Mouse (Mus musculus): ENCODE results near the gene Gm18596. TPM values are rescaled to one million over a fixed set of nuclear protein-coding genes. Genes with fewer than 3 reads are reported as not detected.

The Gm18596 gene
- polyA plus RNA-seq, 1 experiment from 2014 or later = not detected

DNA sequence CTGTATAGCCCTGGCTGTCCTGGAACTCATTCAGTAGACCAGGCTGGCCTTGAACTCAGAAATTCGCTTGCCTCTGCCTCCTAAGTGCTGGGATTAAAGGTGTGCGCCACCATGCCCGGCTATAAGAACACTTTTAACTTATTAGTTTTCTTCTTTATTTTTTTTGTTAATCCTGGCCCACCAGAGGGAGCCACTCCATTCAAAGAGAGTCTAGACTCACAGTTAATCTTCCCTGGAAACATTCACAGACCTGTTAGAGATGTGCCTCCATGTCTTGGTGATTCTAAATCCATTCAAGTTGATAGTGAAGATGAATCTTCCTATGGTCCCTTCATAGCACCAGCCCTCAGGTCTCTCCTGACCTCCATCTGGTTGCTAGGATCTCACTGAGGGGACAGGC, 32.6 kb downstream of the Gm18596 start:
- ATAC-seq (ENCODE audit: insufficient number of reproducible peaks, insufficient read depth, low FRiP score, low TSS enrichment) = no peak
- Histone ChIP-seq H3K9me3 (peaks cover 8% of the 10 kb centered on the region), H3K4me1 (no peaks in the 10 kb centered on the region), H3K4me2 (replicated peaks) (no peak overlapping the region), H3K9ac (no peak overlapping the region), H3K4me3 (no peak overlapping the region), H3K27me3 (no peaks in the 10 kb centered on the region), H3K36me3 (no peaks in the 10 kb centered on the region), H3K27ac (no peak overlapping the region)
- 79% methylated on average over 3 of the region's 3 CpGs for WGBS

DNA sequence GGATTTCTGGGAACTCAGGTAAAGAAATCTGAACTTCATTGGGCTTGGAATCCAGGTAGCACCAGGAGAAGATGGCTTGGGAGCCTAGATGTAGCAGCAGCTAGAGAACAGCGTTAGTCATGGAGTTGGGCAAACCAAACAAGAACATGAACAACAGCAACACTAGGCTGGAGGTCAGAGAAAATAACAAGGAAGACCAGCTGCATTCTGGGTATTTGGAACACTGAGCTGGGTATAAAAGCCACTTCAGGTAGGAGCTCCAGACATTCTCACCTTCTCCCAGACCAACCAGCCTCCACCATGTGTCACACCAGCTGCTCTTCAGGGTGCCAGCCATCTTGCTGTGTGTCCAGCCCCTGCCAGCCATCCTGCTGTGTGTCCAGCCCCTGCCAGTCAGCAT, 36.1 kb downstream of the Gm18596 start, which contains the start of gene Gm10272:
TSS of gene Gm10272 (plus strand) at position 301 of the 400 bp plus-strand sequence.
- H3K4me3 ChIP-seq = no peak within 1 kb of the TSS
- no peaks in the 10 kb centered on the region for H3K27me3 ChIP-seq
- ATAC-seq (ENCODE audit: insufficient number of reproducible peaks, insufficient read depth, low FRiP score, low TSS enrichment) = no peak
- no peak within 1 kb of the TSS for H3K27ac ChIP-seq
- H3K9me3 ChIP-seq = peaks cover 12% of the 10 kb centered on the region
- no peaks in the 10 kb centered on the region for H3K36me3 ChIP-seq
- no peak within 1 kb of the TSS for H3K9ac ChIP-seq
- H3K4me2 ChIP-seq (replicated peaks) = no peak within 1 kb of the TSS
- WGBS = 87% methylated on average over 1 of the region's 1 CpGs
- H3K4me1 ChIP-seq = no peaks in the 10 kb centered on the region

DNA sequence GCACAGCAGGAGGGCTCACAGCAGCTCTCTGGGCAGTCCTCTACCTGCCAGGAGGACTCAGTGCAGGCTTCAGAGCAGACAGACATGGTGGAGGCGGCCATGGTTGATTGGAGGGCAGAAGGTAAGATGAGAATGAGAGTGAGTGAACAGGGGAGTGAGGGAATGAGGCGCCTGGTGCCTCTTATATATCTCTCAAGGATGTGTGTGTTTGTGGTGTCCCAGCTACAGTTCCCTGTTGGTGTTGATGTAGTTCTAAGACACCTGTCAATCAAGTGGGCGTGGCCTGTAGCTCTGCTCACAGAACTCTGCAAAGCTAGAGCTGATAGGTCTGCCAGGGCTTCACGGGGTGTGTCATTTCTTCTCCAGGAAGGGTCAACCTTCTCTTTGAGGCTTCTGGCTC, 45.3 kb downstream of the Gm18596 start, which contains the start of gene Gm9508:
TSS of gene Gm9508 (minus strand) at position 101 of the 400 bp plus-strand sequence.
- H3K9ac ChIP-seq = no peak within 1 kb of the TSS
- no peaks in the 10 kb centered on the region; the same call in 1 of the 2 replicates for H3K4me1 ChIP-seq
- H3K4me2 ChIP-seq (replicated peaks) = no peak within 1 kb of the TSS
- ATAC-seq (ENCODE audit: insufficient number of reproducible peaks, insufficient read depth, low FRiP score, low TSS enrichment) = no peak
- no peaks in the 10 kb centered on the region for H3K9me3 ChIP-seq
- H3K4me3 ChIP-seq = no peak within 1 kb of the TSS
- H3K27me3 ChIP-seq = 0 out of 2 replicates have a peak, but pooled peaks cover 3% of the 10 kb centered on the region
- no peaks in the 10 kb centered on the region for H3K36me3 ChIP-seq
- H3K27ac ChIP-seq = no peak within 1 kb of the TSS
- WGBS = 33% methylated on average over 4 of the region's 4 CpGs

Other genes starting within 250 kb of the Gm18596 start
- 48.8 and 51.0 TPM in 2 replicates for gene Fam207a, start 226.9 kb downstream of the Gm18596 start, polyA plus RNA-seq (2016; fragmentation: Nextera tagmentation; extraction: Ambion mirVana)
- gene Itgb2, start 212.4 kb downstream of the Gm18596 start, polyA plus RNA-seq (2016; fragmentation: Nextera tagmentation; extraction: Ambion mirVana) = 0.81 and 1.3 TPM in 2 replicates
- gene Pttg1ip, start 160.9 kb downstream of the Gm18596 start, polyA plus RNA-seq (2016; fragmentation: Nextera tagmentation; extraction: Ambion mirVana) = 92.5 and 94.4 TPM in 2 replicates
- gene Sumo3, start 136.5 kb downstream of the Gm18596 start, polyA plus RNA-seq (2016; fragmentation: Nextera tagmentation; extraction: Ambion mirVana) = 385 and 391 TPM in 2 replicates
- 7.0 and 7.1 TPM in 2 replicates for gene Gm49325, start 136.4 kb downstream of the Gm18596 start, polyA plus RNA-seq (2016; fragmentation: Nextera tagmentation; extraction: Ambion mirVana)
- gene Ube2g2, start 120.4 kb downstream of the Gm18596 start, polyA plus RNA-seq (2016; fragmentation: Nextera tagmentation; extraction: Ambion mirVana) = 76.7 and 81.7 TPM in 2 replicates
- 0.32 and 0.69 TPM in 2 replicates for gene Tspear, start 56.1 kb downstream of the Gm18596 start, polyA plus RNA-seq (2016; fragmentation: Nextera tagmentation; extraction: Ambion mirVana)
- gene Gm19402, start 51.9 kb downstream of the Gm18596 start, polyA plus RNA-seq (2016; fragmentation: Nextera tagmentation; extraction: Ambion mirVana) = not detected in 2 replicates
- gene Gm9508, start 45.4 kb downstream of the Gm18596 start, polyA plus RNA-seq (2016; fragmentation: Nextera tagmentation; extraction: Ambion mirVana) = not detected in 2 replicates
- gene Gm10272, start 36.0 kb downstream of the Gm18596 start, polyA plus RNA-seq (2016; fragmentation: Nextera tagmentation; extraction: Ambion mirVana) = not detected in 2 replicates
- gene Gm10024, start 31.2 kb downstream of the Gm18596 start, polyA plus RNA-seq (2016; fragmentation: Nextera tagmentation; extraction: Ambion mirVana) = not detected in 2 replicates
- not detected in 2 replicates for gene Gm10142, start 26.8 kb downstream of the Gm18596 start, polyA plus RNA-seq (2016; fragmentation: Nextera tagmentation; extraction: Ambion mirVana)
- gene Krtap12-1, start 22.0 kb downstream of the Gm18596 start, polyA plus RNA-seq (2016; fragmentation: Nextera tagmentation; extraction: Ambion mirVana) = not detected in 2 replicates
- not detected in 2 replicates for gene Gm10100, start 16.2 kb downstream of the Gm18596 start, polyA plus RNA-seq (2016; fragmentation: Nextera tagmentation; extraction: Ambion mirVana)
- gene Gm9736, start 8.7 kb upstream of the Gm18596 start, polyA plus RNA-seq (2016; fragmentation: Nextera tagmentation; extraction: Ambion mirVana) = not detected in 2 replicates
- gene Gm3233, start 17.0 kb upstream of the Gm18596 start, polyA plus RNA-seq (2016; fragmentation: Nextera tagmentation; extraction: Ambion mirVana) = not detected in 2 replicates
- not detected in 2 replicates for gene Gm3238, start 28.7 kb upstream of the Gm18596 start, polyA plus RNA-seq (2016; fragmentation: Nextera tagmentation; extraction: Ambion mirVana)
- not detected in 2 replicates for gene Gm7138, start 34.3 kb upstream of the Gm18596 start, polyA plus RNA-seq (2016; fragmentation: Nextera tagmentation; extraction: Ambion mirVana)
- not detected in 2 replicates for gene Gm3250, start 39.9 kb upstream of the Gm18596 start, polyA plus RNA-seq (2016; fragmentation: Nextera tagmentation; extraction: Ambion mirVana)
- not detected in 2 replicates for gene Gm7137, start 45.6 kb upstream of the Gm18596 start, polyA plus RNA-seq (2016; fragmentation: Nextera tagmentation; extraction: Ambion mirVana)
- gene Gm9639, start 52.4 kb upstream of the Gm18596 start, polyA plus RNA-seq (2016; fragmentation: Nextera tagmentation; extraction: Ambion mirVana) = not detected in 2 replicates
- not detected in 2 replicates for gene Gm19668, start 56.5 kb upstream of the Gm18596 start, polyA plus RNA-seq (2016; fragmentation: Nextera tagmentation; extraction: Ambion mirVana)
- gene Gm9507, start 69.2 kb upstream of the Gm18596 start, polyA plus RNA-seq (2016; fragmentation: Nextera tagmentation; extraction: Ambion mirVana) = not detected in 2 replicates
- gene Gm2696, start 72.0 kb upstream of the Gm18596 start, polyA plus RNA-seq (2016; fragmentation: Nextera tagmentation; extraction: Ambion mirVana) = not detected in 2 replicates
- gene Krtap10-4, start 84.5 kb upstream of the Gm18596 start, polyA plus RNA-seq (2016; fragmentation: Nextera tagmentation; extraction: Ambion mirVana) = not detected in 2 replicates
- gene Krtap10-10, start 93.3 kb upstream of the Gm18596 start, polyA plus RNA-seq (2016; fragmentation: Nextera tagmentation; extraction: Ambion mirVana) = not detected in 2 replicates
- not detected in 2 replicates for gene Gm36176, start 104.2 kb upstream of the Gm18596 start, polyA plus RNA-seq (2016; fragmentation: Nextera tagmentation; extraction: Ambion mirVana)
- not detected in 2 replicates for gene Gm10318, start 110.2 kb upstream of the Gm18596 start, polyA plus RNA-seq (2016; fragmentation: Nextera tagmentation; extraction: Ambion mirVana)
- gene Gm3285, start 119.3 kb upstream of the Gm18596 start, polyA plus RNA-seq (2016; fragmentation: Nextera tagmentation; extraction: Ambion mirVana) = not detected in 2 replicates
- 4.4 and 4.7 TPM in 2 replicates for gene Lrrc3, start 159.9 kb upstream of the Gm18596 start, polyA plus RNA-seq (2016; fragmentation: Nextera tagmentation; extraction: Ambion mirVana)
- 0.72 and 0.87 TPM in 2 replicates for gene Trpm2, start 227.9 kb upstream of the Gm18596 start, polyA plus RNA-seq (2016; fragmentation: Nextera tagmentation; extraction: Ambion mirVana)
- 32.9 and 35.1 TPM in 2 replicates for gene 1810043G02Rik, start 235.9 kb upstream of the Gm18596 start, polyA plus RNA-seq (2016; fragmentation: Nextera tagmentation; extraction: Ambion mirVana)